In the genomic region with DNA sequence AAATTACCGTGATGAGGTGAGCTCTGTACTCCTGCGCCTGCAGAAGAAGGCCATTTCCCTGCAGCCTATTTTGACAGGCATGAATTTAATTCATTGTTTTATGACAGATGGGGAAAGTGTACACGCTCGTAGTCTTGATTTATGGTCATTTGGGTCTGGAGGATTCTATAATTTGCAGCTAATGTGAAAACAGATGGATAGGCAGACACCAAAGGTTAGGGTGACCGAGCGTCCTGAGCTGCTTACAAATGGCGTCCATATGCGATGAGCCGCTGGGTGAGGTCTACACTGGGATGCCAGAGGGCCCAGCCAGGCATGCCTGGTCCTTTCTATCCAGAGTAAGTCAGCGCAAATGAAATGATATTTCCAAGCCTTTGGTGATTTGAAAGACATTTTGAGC, we compare ENCODE assay signal across 21 mouse cellular contexts.
DNase-seq lines count a peak whose midpoint lies in the region; ATAC-seq lines count a peak whose summit lies in the region.
"Had no signal": no experiment of that assay in that cellular context is flagged by ENCODE, and none has a peak within 500 bp of the region (broad histone marks: within the 10 kb centered on the region; RNA-seq: fewer than 3 reads in every experiment).

No protein-coding gene starts in this region.

- H3K9ac ChIP-seq in neural tube, embryonic 12.5 days, result no peak overlapping the region
- H3K9ac ChIP-seq: embryonic facial prominence, embryonic 12.5 days; forebrain, embryonic 15.5 days; heart, embryonic 15.5 days had no signal

- H3K36me3 ChIP-seq in neural tube, embryonic 12.5 days, result no peaks in the 10 kb centered on the region
- H3K36me3 ChIP-seq: embryonic facial prominence, embryonic 12.5 days; forebrain, embryonic 15.5 days; G1E; heart, embryonic 15.5 days; hindbrain, embryonic 10.5 days had no signal

- ATAC-seq in neural tube, embryonic 12.5 days (ENCODE audit: low FRiP score, low read depth), result peak; percentile 57
- no peak for ATAC-seq in megakaryocyte, adult 5-6 weeks (ENCODE audit: poor library complexity, severe bottlenecking)
- ATAC-seq: CD4-positive, CD25-positive, alpha-beta regulatory T cell, adult 4 months; forebrain, embryonic 15.5 days had no signal

- H3K27me3 ChIP-seq in neural tube, embryonic 12.5 days (replicated peaks), result no peaks in the 10 kb centered on the region
- H3K27me3 ChIP-seq: embryonic facial prominence, embryonic 12.5 days; forebrain, embryonic 15.5 days; heart, embryonic 15.5 days had no signal

- H3K4me3 ChIP-seq in neural tube, embryonic 12.5 days, result no peak overlapping the region
- H3K4me3 ChIP-seq: embryonic facial prominence, embryonic 12.5 days; forebrain, embryonic 15.5 days; heart, adult 2 months; heart, embryonic 15.5 days; hindbrain, embryonic 10.5 days had no signal

- no peaks in the 10 kb centered on the region for H3K9me3 ChIP-seq in neural tube, embryonic 12.5 days
- H3K9me3 ChIP-seq: embryonic facial prominence, embryonic 12.5 days; forebrain, embryonic 15.5 days; heart, embryonic 15.5 days; hindbrain, embryonic 10.5 days had no signal

- no peak overlapping the region for H3K4me2 ChIP-seq in neural tube, embryonic 12.5 days (replicated peaks)
- H3K4me2 ChIP-seq: embryonic facial prominence, embryonic 12.5 days; forebrain, embryonic 15.5 days; heart, embryonic 11.5 days; heart, embryonic 15.5 days had no signal

- DNase-seq in embryo, embryonic 10 days (ENCODE audit: low spot score), result peak; percentile 18
- no peak for DNase-seq in embryo, embryonic 9.5 days (ENCODE audit: extremely low spot score)
- no peak for DNase-seq in neural tube, embryonic 10.5 days (ENCODE audit: extremely low spot score, low spot score)
- peak; percentile 64 for DNase-seq in mesoderm, embryonic 11.5 days (ENCODE audit: low read depth, low spot score)
- DNase-seq in ovary, postnatal 10 days (ENCODE audit: low spot score), result no peak
- DNase-seq: adrenal gland, postnatal 10 days; B cell, adult 2 months; cerebellum, adult 11 months; cerebellum, adult 8-10 months; cerebellum, postnatal 14 days; gastrocnemius, postnatal 14 days; heart, adult 2 months had no signal

- 52% methylated on average over 10 of the region's 10 CpGs for WGBS in neural tube, embryonic 12.5 days

- no peak overlapping the region for H3K27ac ChIP-seq in neural tube, embryonic 12.5 days
- H3K27ac ChIP-seq: embryonic facial prominence, embryonic 12.5 days; forebrain, embryonic 15.5 days; heart, adult 2 months; heart, embryonic 15.5 days; hindbrain, embryonic 10.5 days had no signal

- H3K4me1 ChIP-seq in neural tube, embryonic 12.5 days, result peaks cover 4% of the 10 kb centered on the region; the same call in 1 of the 2 replicates
- H3K4me1 ChIP-seq: forebrain, embryonic 15.5 days; heart, embryonic 15.5 days; hindbrain, embryonic 10.5 days had no signal

Comparison
In these comparisons a context has a peak if more than half of its experiments do, and no peak if none do; other contexts are left out.
1. DNase-seq: peak in embryo, embryonic 10 days (single experiment) and mesoderm, embryonic 11.5 days (single experiment); none in embryo, embryonic 9.5 days (single experiment), neural tube, embryonic 10.5 days (single experiment) and ovary, postnatal 10 days (single experiment).